Mouse (Mus musculus): ENCODE results near the gene Tmem140.

- no peak for TF ChIP-seq POLR2A (IDR thresholded peaks at IDR 0.05; ENCODE audit: low read depth, low read length)
- no peak for TF ChIP-seq CTCF (IDR thresholded peaks at IDR 0.05; ENCODE audit: borderline replicate concordance, insufficient read depth, low read length)
Measured at GRCm38 (mm10) chr6:34867301-34867994, 4.5 kb downstream of the Tmem140 start.
